ENCODE assay signal across 8 mouse cellular contexts in the genomic region with DNA sequence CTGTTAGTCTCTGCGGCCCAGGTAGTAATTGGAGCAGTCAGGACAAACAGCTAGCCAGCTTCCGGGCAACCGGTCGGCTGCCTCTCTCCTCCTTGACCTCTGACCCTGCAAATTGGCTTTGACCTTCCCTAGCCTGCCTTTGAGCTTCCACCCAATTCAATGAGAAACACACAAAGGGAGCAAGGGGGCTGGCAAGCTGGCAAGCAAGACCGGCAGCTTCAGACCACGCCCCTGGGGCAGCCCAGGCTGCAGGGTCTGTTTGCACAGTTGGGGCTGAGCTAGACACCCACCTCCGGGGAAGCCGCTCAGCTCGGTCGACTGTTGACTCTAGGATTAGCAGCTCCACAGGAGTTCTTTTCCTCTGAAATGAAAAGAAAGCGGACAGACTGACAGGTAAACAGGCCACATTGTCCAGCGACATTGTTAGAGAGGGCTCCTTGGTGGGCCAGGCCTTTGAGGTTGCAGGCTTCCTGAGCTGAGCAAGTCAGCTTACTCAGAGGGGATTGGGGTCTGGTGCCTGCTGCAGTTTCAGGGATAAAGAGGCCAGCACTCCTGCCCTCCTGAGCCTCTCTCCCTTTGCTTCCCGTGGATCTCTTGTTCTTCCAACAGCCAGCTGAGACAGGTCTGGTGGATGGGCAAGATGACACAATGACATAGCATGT.
DNase-seq lines count a peak whose midpoint lies in the region; ATAC-seq lines count a peak whose summit lies in the region.

No protein-coding gene starts in this region.

- H3K4me1 ChIP-seq in forebrain, embryonic 11.5 days (replicated peaks; ENCODE audit: control insufficient read depth, insufficient read depth, low read length), result peaks cover 17% of the 10 kb centered on the region
- 0 out of 2 replicates have a peak, but pooled peaks cover 4% of the 10 kb centered on the region for H3K4me1 ChIP-seq in liver, embryonic 13.5 days (replicated peaks)

- H3K9ac ChIP-seq in forebrain, embryonic 11.5 days (ENCODE audit: low read length), result no peak overlapping the region
- no peak overlapping the region for H3K9ac ChIP-seq in liver, embryonic 13.5 days

- H3K27me3 ChIP-seq in forebrain, embryonic 11.5 days (ENCODE audit: control insufficient read depth, insufficient read depth, low read length), result peaks cover 5% of the 10 kb centered on the region; the same call in 1 of the 2 replicates
- H3K27me3 ChIP-seq in liver, embryonic 13.5 days, result no peaks in the 10 kb centered on the region

- H3K27ac ChIP-seq in forebrain, embryonic 11.5 days (ENCODE audit: low read depth, low read length), result no peak overlapping the region
- no peak overlapping the region for H3K27ac ChIP-seq in liver, embryonic 13.5 days

- no peak overlapping the region for H3K4me2 ChIP-seq in forebrain, embryonic 11.5 days (ENCODE audit: low read depth, low read length, severe bottlenecking)
- H3K4me2 ChIP-seq in liver, embryonic 13.5 days, result 0 out of 2 replicates have a peak overlapping the region, but pooled peaks have one; percentile 19

- peak; percentile 25 to 56 for DNase-seq in lung, adult 18-20 months
- no peak for DNase-seq in lung, postnatal 10 days
- peak; percentile 77 for DNase-seq in forebrain, embryonic 11.5 days (ENCODE audit: low spot score)
- peak; percentile 16 for DNase-seq in liver, embryonic 13.5 days
- peak; percentile 43 for DNase-seq in retina, postnatal 1 day
- DNase-seq in kidney, adult 11 months, result no peak
- no peak for DNase-seq in heart, postnatal 4 days
- no peak for DNase-seq in cerebellum, postnatal 36 days

- ATAC-seq in forebrain, embryonic 11.5 days (replicated peaks; ENCODE audit: low FRiP score), result peak; percentile 81
- peak; percentile 66 for ATAC-seq in liver, embryonic 13.5 days (ENCODE audit: low read depth)

- 2% methylated on average over 13 of the region's 13 CpGs for WGBS in forebrain, embryonic 11.5 days
- 33% methylated on average over 13 of the region's 13 CpGs for WGBS in liver, embryonic 13.5 days (ENCODE audit: insufficient replicate concordance)

- H3K4me3 ChIP-seq in forebrain, embryonic 11.5 days (ENCODE audit: low read depth, low read length), result no peak overlapping the region
- H3K4me3 ChIP-seq in liver, embryonic 13.5 days (replicated peaks), result no peak overlapping the region

- no peaks in the 10 kb centered on the region for H3K9me3 ChIP-seq in forebrain, embryonic 11.5 days (ENCODE audit: control insufficient read depth, low read length)
- H3K9me3 ChIP-seq in liver, embryonic 13.5 days (replicated peaks), result no peaks in the 10 kb centered on the region

- no peaks in the 10 kb centered on the region for H3K36me3 ChIP-seq in forebrain, embryonic 11.5 days (ENCODE audit: control insufficient read depth, insufficient read depth, low read length)
- H3K36me3 ChIP-seq in liver, embryonic 13.5 days, result no peaks in the 10 kb centered on the region

Comparison
In these comparisons a context has a peak if more than half of its experiments do, and no peak if none do; other contexts are left out.
1. DNase-seq: peak in lung, adult 18-20 months (2 of 2), forebrain, embryonic 11.5 days (single experiment), liver, embryonic 13.5 days (single experiment) and retina, postnatal 1 day (single experiment); none in lung, postnatal 10 days (single experiment), kidney, adult 11 months (single experiment), heart, postnatal 4 days (single experiment) and cerebellum, postnatal 36 days (0 of 2).